9 mouse cellular contexts compared by ENCODE assay signal in genomic region chr1:61565471-61565870, GRCm38 (mm10).
"Had no signal": no experiment of that assay in that cellular context is flagged by ENCODE, and none has a peak within 500 bp of the region (broad histone marks: within the 10 kb centered on the region; RNA-seq: fewer than 3 reads in every experiment).

No protein-coding gene starts in this region.

- DNase-seq: kidney, adult 11 months; kidney, adult 9 months; kidney, postnatal 36 days; lung, postnatal 4 days; midbrain, embryonic 14.5 days; right cerebral cortex, postnatal 4 days; spleen, adult 18-20 months; thymus, adult 2 months; thymus, postnatal 25 days had no signal
